Mouse (Mus musculus) CD4-positive, CD25-positive, alpha-beta regulatory T cell, adult 9 weeks (primary cell): Measurements from ENCODE around the gene Tex47. TPM values are rescaled to one million over a fixed set of nuclear protein-coding genes. Genes with fewer than 3 reads are reported as not detected.

Experiments used
- polyA plus RNA-seq: library from polyadenylated mRNA; unstranded; fragments of 100-300 nt; shearing (Covaris generic); gene quantifications from one replicate; pipeline ENCODE4 v1.2.1, GENCODE M21; 2017

Gene Tex47
- polyA plus RNA-seq: not detected

DNA sequence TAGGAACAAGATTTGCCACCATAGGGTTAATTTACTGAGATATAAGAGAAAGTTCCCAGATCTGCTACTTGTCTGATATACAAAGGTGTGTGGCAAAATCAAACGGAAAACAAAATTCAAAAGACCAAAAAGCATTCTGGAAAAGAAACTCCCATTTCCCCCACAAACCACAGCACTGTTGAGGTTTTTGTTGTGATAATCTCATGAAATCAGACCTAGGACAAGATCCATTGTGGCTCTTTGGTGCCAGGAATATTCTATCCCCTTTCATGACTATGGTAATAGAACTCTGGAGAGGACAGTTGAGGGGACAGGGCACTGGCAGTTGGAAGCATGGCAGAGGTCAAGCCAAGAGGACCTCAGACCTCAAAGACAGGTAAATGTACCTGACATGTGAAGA lies at the start of gene Tex47:
TSS of gene Tex47 (plus strand) at position 301 of the 400 bp plus-strand sequence.

DNA sequence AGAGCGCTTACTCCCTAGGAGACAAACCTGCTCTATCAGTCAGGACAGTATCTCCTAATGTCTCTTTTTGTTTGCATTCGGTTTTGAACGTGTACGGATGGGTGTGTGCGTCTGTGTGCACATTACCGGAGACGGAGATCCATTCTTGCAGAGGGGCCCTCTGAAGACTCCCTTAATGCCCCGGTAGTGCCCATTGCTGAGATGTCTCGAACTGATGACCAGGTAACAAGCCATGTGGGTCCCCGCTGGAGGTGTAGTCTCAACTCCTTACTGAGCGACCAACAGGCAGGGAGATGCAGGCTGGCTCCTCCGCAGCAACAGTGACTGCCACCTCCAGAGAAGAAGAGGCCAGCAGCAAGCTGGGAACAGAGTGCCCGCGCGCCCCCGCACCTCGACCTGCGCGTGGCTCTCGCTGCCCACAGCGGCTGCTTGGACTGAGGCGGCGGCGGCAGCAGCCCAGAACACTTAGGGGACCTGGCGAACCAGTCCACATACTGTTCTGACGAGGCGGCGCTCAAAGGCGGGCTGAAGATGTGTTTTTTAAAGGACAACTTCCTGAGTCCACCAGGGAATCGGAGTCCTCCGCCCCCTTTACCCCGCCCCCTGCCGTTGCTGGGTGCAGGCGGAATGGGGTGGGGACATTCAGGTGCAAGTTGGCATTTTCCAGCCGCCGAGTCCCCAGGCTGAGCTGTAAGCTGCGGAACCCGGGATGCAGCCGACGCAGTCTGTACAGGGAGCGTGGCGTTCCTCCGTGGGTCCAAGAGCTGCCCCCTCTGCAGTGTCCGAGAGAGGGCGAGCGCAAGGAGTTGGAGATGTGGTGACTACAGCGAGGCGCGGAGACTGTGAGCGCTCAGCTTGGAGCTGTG lies 40.5 kb downstream of the Tex47 start, which contains the start of gene Zfp804b:
TSS of gene Zfp804b (minus strand) at position 612 of the 866 bp plus-strand sequence.

Other genes starting within 250 kb of the Tex47 start
- gene Zfp804b, start 40.6 kb downstream of the Tex47 start, polyA plus RNA-seq: not detected